Mouse (Mus musculus) midbrain, postnatal 0 days (tissue): ENCODE results near the gene Myo18b. TPM values are rescaled to one million over a fixed set of nuclear protein-coding genes. Genes with fewer than 3 reads are reported as not detected.
A peak's percentile ranks its signal among the peaks of the same experiment; 100 is the strongest.

Source experiments
- ATAC-seq: fragments of 200-750 bp; cut with Nextera tagmentation; 2 replicates; pipeline ENCODE4 v1.8.0; 2017; ENCODE audit warnings: moderate number of reproducible peaks, mild to moderate bottlenecking, moderate TSS enrichment, moderate library complexity; ENCODE audit not compliant: low FRiP score
- DNase-seq: peaks from one replicate; pipeline ENCODE4 v3.0.0-alpha.2; 2015; ENCODE audit warnings: low spot score
- H3K27ac ChIP-seq: fragments of 300-500 bp; sonication (generic); 2 replicates; pipeline ENCODE4 v1.5.1; 2014; ENCODE audit warnings: low read depth, mild to moderate bottlenecking, low read length, mixed read lengths
- H3K27me3 ChIP-seq: fragments of 300-500 bp; sonication (generic); 2 replicates; pipeline ENCODE4 v1.6.1; 2014; ENCODE audit warnings: low read length, control low read depth, mixed read lengths; ENCODE audit not compliant: insufficient read depth
- H3K36me3 ChIP-seq: fragments of 300-500 bp; sonication (generic); 2 replicates; pipeline ENCODE4 v1.6.1; 2014; ENCODE audit warnings: low read length, control low read depth, mixed read lengths; ENCODE audit not compliant: insufficient read depth
- H3K4me1 ChIP-seq: fragments of 300-500 bp; sonication (generic); 2 replicates; pipeline ENCODE4 v1.6.1; 2014; ENCODE audit warnings: mild to moderate bottlenecking, control low read depth, antibody characterized with exemption, low read length, mixed read lengths; ENCODE audit not compliant: insufficient read depth
- H3K4me2 ChIP-seq: fragments of 300-500 bp; sonication (generic); 2 replicates; pipeline ENCODE4 v1.6.1; 2014; ENCODE audit warnings: low read depth, mild to moderate bottlenecking, low read length, mixed read lengths; ENCODE audit not compliant: poor library complexity, severe bottlenecking
- H3K4me3 ChIP-seq: fragments of 300-500 bp; sonication (generic); 2 replicates; pipeline ENCODE4 v1.5.1; 2014; ENCODE audit warnings: low read depth, mild to moderate bottlenecking, low read length, moderate library complexity
- H3K9ac ChIP-seq: fragments of 300-500 bp; sonication (generic); replicated peaks from 2 replicates; pipeline ENCODE4 v1.6.1; 2014; ENCODE audit warnings: mild to moderate bottlenecking, low read length, moderate library complexity, mixed read lengths; ENCODE audit not compliant: poor library complexity, severe bottlenecking
- H3K9me3 ChIP-seq: fragments of 300-500 bp; sonication (generic); 2 replicates; pipeline ENCODE4 v1.6.1; 2016; ENCODE audit warnings: low read length, control low read depth
- CTCF ChIP-seq: IDR thresholded peaks from 2 replicates; pipeline ENCODE4 v1.5.1; 2016; ENCODE audit warnings: antibody characterized with exemption, mild to moderate bottlenecking
- WGBS: fragments of 180-500 bp; shearing (Covaris S2); extraction: QIAGEN DNeasy Blood & Tissue Kit; methylation state at CpG from one replicate; pipeline ENCODE4 v1.1.7; 2014; 5-methylcytosine and 5-hydroxymethylcytosine counted together
- polyA plus RNA-seq: library from polyadenylated mRNA; unstranded; fragments of >200 nt; fragmentation: Nextera tagmentation; extraction: Ambion mirVana; gene quantifications from 2 replicates; pipeline ENCODE4 v1.2.1, GENCODE M21; 2015
- total RNA-seq: library from RNA; depleted of rRNA; stranded (reverse); fragments of >200 nt; gene quantifications from 2 replicates; pipeline ENCODE4 v1.2.3, GENCODE M21; 2014

The Myo18b gene
- total and polyA plus RNA-seq, 2 experiments from 2014 or later: 1.3 to 1.9 TPM

- no peak overlapping the region for H3K9ac ChIP-seq
- no peak for ATAC-seq
- DNase-seq: no peak
- no peak for TF ChIP-seq CTCF
- no peaks in the 10 kb centered on the region for H3K9me3 ChIP-seq
- WGBS: 53% methylated on average over 9 of the region's 9 CpGs
- H3K27me3 ChIP-seq: no peaks in the 10 kb centered on the region
- H3K36me3 ChIP-seq: no peaks in the 10 kb centered on the region
- H3K4me3 ChIP-seq: no peak overlapping the region
- H3K4me2 ChIP-seq: no peak overlapping the region
- H3K27ac ChIP-seq: no peak overlapping the region
- H3K4me1 ChIP-seq: peaks cover 9% of the 10 kb centered on the region; the same call in 1 of the 2 replicates
Observed at GRCm38 (mm10) chr5:112743121-112743520, 153.0 kb downstream of the Myo18b start.

DNA sequence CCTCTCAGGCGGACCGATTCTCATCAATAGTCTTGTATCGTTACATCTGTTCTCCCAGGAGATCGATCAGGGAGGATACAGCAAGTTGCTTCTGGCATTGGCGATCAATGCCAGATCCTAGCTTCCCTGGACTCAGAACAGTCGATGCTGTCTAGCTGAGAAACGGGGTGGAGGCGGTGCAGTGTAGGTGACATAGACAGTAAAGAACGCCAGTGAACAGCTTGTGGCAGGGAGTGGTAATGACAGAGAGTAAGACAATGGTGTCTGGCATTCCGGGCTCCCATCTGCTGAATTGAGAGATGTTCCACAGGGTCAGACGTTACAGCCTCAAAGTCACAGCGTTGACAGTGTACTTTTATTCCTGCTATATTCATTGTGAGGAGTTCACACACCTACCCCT, 155.5 kb downstream of the Myo18b start:
- Histone ChIP-seq H3K4me2 (no peak overlapping the region), H3K9ac (no peak overlapping the region), H3K9me3 (no peaks in the 10 kb centered on the region), H3K36me3 (no peaks in the 10 kb centered on the region), H3K27me3 (no peaks in the 10 kb centered on the region), H3K4me3 (no peak overlapping the region), H3K4me1 (no peaks in the 10 kb centered on the region), H3K27ac (no peak overlapping the region)
- ATAC-seq (peak; percentile 65; the same call in 1 of the 2 replicates), DNase-seq (peak; percentile 83)
- WGBS: 68% methylated on average over 12 of the region's 12 CpGs
- TF ChIP-seq CTCF: peak; percentile 71

- H3K4me2 ChIP-seq: no peak overlapping the region
- no peak overlapping the region for H3K27ac ChIP-seq
- ATAC-seq: no peak
- WGBS: 64% methylated on average over 5 of the region's 5 CpGs
- no peaks in the 10 kb centered on the region for H3K27me3 ChIP-seq
- no peaks in the 10 kb centered on the region for H3K9me3 ChIP-seq
- H3K4me3 ChIP-seq: no peak overlapping the region
- no peaks in the 10 kb centered on the region for H3K36me3 ChIP-seq
- H3K4me1 ChIP-seq: no peaks in the 10 kb centered on the region
- H3K9ac ChIP-seq: no peak overlapping the region
- DNase-seq: peak; percentile 43
- no peak for TF ChIP-seq CTCF
Observed at GRCm38 (mm10) chr5:112735040-112735439, 161.1 kb downstream of the Myo18b start.

GRCm38 (mm10) chr5:112730604-112731003, 165.6 kb downstream of the Myo18b start:
- WGBS: 59% methylated on average over 10 of the region's 10 CpGs
- no peak for TF ChIP-seq CTCF
- Histone ChIP-seq H3K4me3 (no peak overlapping the region), H3K27ac (no peak overlapping the region), H3K9me3 (no peaks in the 10 kb centered on the region), H3K9ac (no peak overlapping the region), H3K4me1 (0 out of 2 replicates have a peak, but pooled peaks cover 3% of the 10 kb centered on the region), H3K27me3 (no peaks in the 10 kb centered on the region), H3K4me2 (no peak overlapping the region), H3K36me3 (no peaks in the 10 kb centered on the region)
- ATAC-seq: no peak
- DNase-seq: peak; percentile 89

GRCm38 (mm10) chr5:112728432-112728831, 167.7 kb downstream of the Myo18b start:
- Histone ChIP-seq H3K27me3 (no peaks in the 10 kb centered on the region), H3K9me3 (no peaks in the 10 kb centered on the region), H3K36me3 (no peaks in the 10 kb centered on the region), H3K4me3 (no peak overlapping the region), H3K4me2 (no peak overlapping the region), H3K27ac (no peak overlapping the region; the same call in 1 of the 2 replicates), H3K4me1 (0 out of 2 replicates have a peak, but pooled peaks cover 3% of the 10 kb centered on the region), H3K9ac (no peak overlapping the region)
- TF ChIP-seq CTCF: no peak
- peak; percentile 39 for DNase-seq
- WGBS: 47% methylated on average over 6 of the region's 6 CpGs
- ATAC-seq: no peak

DNA sequence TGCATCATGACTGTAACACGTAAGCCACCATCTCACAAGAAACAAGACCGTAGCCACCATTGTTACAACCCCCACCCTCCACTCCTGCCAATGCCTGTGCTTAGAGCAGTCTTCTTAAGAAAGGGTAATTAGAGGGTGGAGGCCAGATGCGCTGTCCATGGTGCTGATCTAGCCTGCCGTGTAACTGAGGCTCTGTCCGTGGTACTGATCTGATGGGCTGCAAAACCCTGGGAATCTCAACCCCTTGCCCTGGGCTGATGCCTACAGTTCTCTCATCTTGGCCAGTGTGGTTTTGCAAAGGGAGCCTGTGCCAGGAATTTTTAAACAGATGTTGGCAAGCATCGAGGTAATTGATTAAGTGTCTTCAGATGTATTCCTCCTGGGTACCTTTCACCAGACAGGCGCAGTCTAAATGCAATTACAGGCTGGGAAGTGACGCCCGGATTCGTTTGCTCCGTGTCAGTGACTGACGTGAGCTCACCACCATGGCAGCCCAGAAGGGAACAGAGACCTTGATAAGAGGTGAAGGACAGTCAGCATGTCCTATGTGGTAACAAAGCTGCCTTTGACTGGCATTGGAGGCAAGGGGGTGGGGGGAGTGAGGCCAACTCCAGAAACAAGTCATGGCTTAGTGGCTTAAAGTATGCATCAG, 177.4 kb downstream of the Myo18b start:
- WGBS: 28% methylated on average over 12 of the region's 12 CpGs
- Histone ChIP-seq H3K9me3 (no peaks in the 10 kb centered on the region), H3K36me3 (no peaks in the 10 kb centered on the region), H3K9ac (no peak overlapping the region), H3K4me1 (peaks cover 5% of the 10 kb centered on the region; the same call in 1 of the 2 replicates), H3K4me2 (no peak overlapping the region), H3K27ac (no peak overlapping the region), H3K27me3 (no peaks in the 10 kb centered on the region), H3K4me3 (no peak overlapping the region)
- no peak for TF ChIP-seq CTCF
- ATAC-seq (no peak), DNase-seq (peak; percentile 70)
